Mouse (Mus musculus): ENCODE measurements around the gene Hist1h2bc.
A peak's percentile ranks its signal among the peaks of the same experiment; 100 is the strongest.
"Not testable (repeated sequence)": the region's sequence is repeated elsewhere in the genome, so short reads cannot be mapped to it uniquely, and the experiment has no call there.

Hist1h2bc gene

GRCm38 (mm10) chr13:23683755-23684281 lies at the start of gene Hist1h2bc, which contains the start of gene Hist1h2ac:
Hist1h2bc (plus strand) TSS chr13:23684199.
Hist1h2ac (minus strand) TSS chr13:23683948.
- DNase-seq: peak; percentile 95

- no peak for DNase-seq
Observed at GRCm38 (mm10) chr13:23659636-23660366, 24.2 kb upstream of the Hist1h2bc start.

GRCm38 (mm10) chr13:23662536-23662935 lies 21.5 kb upstream of the Hist1h2bc start:
- DNase-seq: no peak

GRCm38 (mm10) chr13:23681990-23682582 lies 1.9 kb upstream of the Hist1h2bc start:
- DNase-seq: no peak

GRCm38 (mm10) chr13:23682623-23682946 lies 1.4 kb upstream of the Hist1h2bc start:
- DNase-seq: no peak

GRCm38 (mm10) chr13:23682947-23683754 lies 848 bp upstream of the Hist1h2bc start:
- DNase-seq: not testable (repeated sequence)

GRCm38 (mm10) chr13:23684295-23684945 lies 421 bp downstream of the Hist1h2bc start:
- DNase-seq: peak; percentile 88

- DNase-seq: peak; percentile 45
Observed at GRCm38 (mm10) chr13:23685121-23685861, 1.3 kb downstream of the Hist1h2bc start.

- no peak for DNase-seq
Observed at GRCm38 (mm10) chr13:23685966-23686365, 2.0 kb downstream of the Hist1h2bc start.

- DNase-seq: no peak
Observed at GRCm38 (mm10) chr13:23687181-23687580, 3.2 kb downstream of the Hist1h2bc start.

GRCm38 (mm10) chr13:23687907-23688306 lies 3.9 kb downstream of the Hist1h2bc start:
- DNase-seq: no peak

- no peak for DNase-seq
Observed at GRCm38 (mm10) chr13:23688956-23689355, 5.0 kb downstream of the Hist1h2bc start.

GRCm38 (mm10) chr13:23689459-23689858 lies 5.5 kb downstream of the Hist1h2bc start:
- no peak for DNase-seq

GRCm38 (mm10) chr13:23693856-23694440 lies 9.9 kb downstream of the Hist1h2bc start:
- no peak for DNase-seq

GRCm38 (mm10) chr13:23694956-23695355 lies 11.0 kb downstream of the Hist1h2bc start:
- no peak for DNase-seq

- DNase-seq: no peak
Observed at GRCm38 (mm10) chr13:23695514-23695913, 11.5 kb downstream of the Hist1h2bc start, which contains the start of gene Hist1h1t. Hist1h1t (plus strand) TSS chr13:23695814.

GRCm38 (mm10) chr13:23696061-23696474 lies 12.1 kb downstream of the Hist1h2bc start:
- DNase-seq: no peak

- peak; percentile 76 for DNase-seq
Observed at GRCm38 (mm10) chr13:23697491-23698299, 13.7 kb downstream of the Hist1h2bc start.

GRCm38 (mm10) chr13:23698300-23698693 lies 14.3 kb downstream of the Hist1h2bc start, which contains the start of gene Hist1h4c:
Hist1h4c (minus strand) TSS chr13:23698454.
- peak; percentile 99 for DNase-seq

GRCm38 (mm10) chr13:23698996-23699395 lies 15.0 kb downstream of the Hist1h2bc start:
- no peak for DNase-seq

GRCm38 (mm10) chr13:23699767-23700166 lies 15.8 kb downstream of the Hist1h2bc start:
- no peak for DNase-seq

Data from lung, postnatal 36 days (tissue).